Mouse (Mus musculus) lung, postnatal 0 days (tissue): Measurements from ENCODE around the gene Pcmt1. TPM values are rescaled to one million over a fixed set of nuclear protein-coding genes. Genes with fewer than 3 reads are reported as not detected.

Experiments used
- ATAC-seq: fragments of 200-750 bp; cut with Nextera tagmentation; 2 replicates; pipeline ENCODE4 v1.8.0; 2017; ENCODE audit warnings: moderate library complexity
- DNase-seq: peaks from one replicate; pipeline ENCODE4 v3.0.0-alpha.2; 2016; ENCODE audit warnings: low spot score
- H3K27ac ChIP-seq: fragments of 300-500 bp; sonication (generic); 2 replicates; pipeline ENCODE4 v1.5.1; 2014; ENCODE audit warnings: antibody characterized with exemption, mild to moderate bottlenecking, low read length, mixed read lengths
- H3K27me3 ChIP-seq: fragments of 300-500 bp; sonication (generic); replicated peaks from 2 replicates; pipeline ENCODE4 v1.6.1; 2014; ENCODE audit warnings: low read length, mixed read lengths; ENCODE audit not compliant: insufficient read depth
- H3K36me3 ChIP-seq: fragments of 300-500 bp; sonication (generic); 2 replicates; pipeline ENCODE4 v1.6.1; 2014; ENCODE audit warnings: low read length, mixed read lengths; ENCODE audit not compliant: insufficient read depth
- H3K4me1 ChIP-seq: fragments of 300-500 bp; sonication (generic); 2 replicates; pipeline ENCODE4 v1.6.1; 2014; ENCODE audit warnings: antibody characterized with exemption, low read depth, low read length, mixed read lengths; ENCODE audit not compliant: insufficient read depth
- H3K4me2 ChIP-seq: fragments of 300-500 bp; sonication (generic); replicated peaks from 2 replicates; pipeline ENCODE4 v1.6.1; 2014; ENCODE audit warnings: low read depth, mild to moderate bottlenecking, low read length, moderate library complexity, mixed read lengths
- H3K4me3 ChIP-seq: fragments of 300-500 bp; sonication (generic); 2 replicates; pipeline ENCODE4 v1.5.1; 2014; ENCODE audit warnings: low read depth, low read length
- H3K9ac ChIP-seq: fragments of 300-500 bp; sonication (generic); replicated peaks from 2 replicates; pipeline ENCODE4 v1.6.1; 2014; ENCODE audit warnings: low read depth, mild to moderate bottlenecking
- H3K9me3 ChIP-seq: fragments of 300-500 bp; sonication (generic); 2 replicates; pipeline ENCODE4 v1.6.1; 2016; ENCODE audit warnings: low read length, mixed read lengths
- CTCF ChIP-seq: IDR thresholded peaks from 2 replicates; pipeline ENCODE4 v1.5.1; 2016; ENCODE audit warnings: antibody characterized with exemption, mild to moderate bottlenecking
- EP300 ChIP-seq: IDR thresholded peaks from 2 replicates; pipeline ENCODE4 v1.6.1; 2016; ENCODE audit warnings: antibody characterized with exemption, mild to moderate bottlenecking, control low read depth
- WGBS: fragments of 180-500 bp; shearing (Covaris S2); extraction: QIAGEN DNeasy Blood & Tissue Kit; methylation state at CpG from one replicate; pipeline ENCODE4 v1.1.7; 2014; 5-methylcytosine and 5-hydroxymethylcytosine counted together
- polyA plus RNA-seq: library from polyadenylated mRNA; unstranded; fragments of >200 nt; fragmentation: Nextera tagmentation; extraction: Ambion mirVana; gene quantifications from 2 replicates; pipeline ENCODE4 v1.2.1, GENCODE M21; 2015

The Pcmt1 gene
- polyA plus RNA-seq, 1 experiment from 2014 or later: 96.9 TPM

DNA sequence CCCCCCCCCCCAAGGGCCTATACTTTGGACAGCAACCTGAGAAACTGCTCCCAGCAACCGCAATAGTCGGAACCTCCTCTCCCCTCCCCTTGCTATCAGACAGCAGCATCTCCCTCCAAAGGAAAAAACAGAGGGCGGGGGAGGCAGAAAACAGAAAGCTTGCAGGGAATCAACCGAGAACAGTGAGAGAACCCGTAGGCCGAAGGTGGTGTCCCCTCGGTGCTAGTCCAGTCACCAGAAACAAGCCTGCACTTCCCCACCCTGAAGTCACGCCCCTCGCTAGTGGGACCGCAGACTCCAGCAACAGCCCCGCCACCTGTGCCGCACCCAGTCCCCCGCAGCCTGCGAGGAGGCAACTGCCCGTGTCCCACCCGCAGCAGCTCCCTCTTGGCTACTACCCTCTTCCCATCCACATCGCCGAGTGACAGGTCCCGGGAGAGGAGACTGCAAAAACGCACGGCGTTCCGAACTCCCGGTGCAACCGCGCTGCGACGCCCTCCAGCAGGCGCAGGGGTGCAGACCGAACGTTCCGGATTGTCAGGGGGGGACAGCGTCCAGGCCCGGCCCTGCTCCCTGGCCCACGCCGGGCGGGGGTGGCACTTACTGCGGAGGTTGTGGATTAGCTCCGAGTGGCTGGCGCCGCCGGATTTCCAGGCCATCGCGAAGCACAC is 18.3 kb downstream of the Pcmt1 start:
- DNase-seq (peak; percentile 82), ATAC-seq (peak; percentile 86)
- peaks cover 3% of the 10 kb centered on the region; the same call in 1 of the 2 replicates for H3K4me1 ChIP-seq
- H3K27me3 ChIP-seq: no peaks in the 10 kb centered on the region
- TF ChIP-seq CTCF (peak; percentile 21; the same call in 1 of the 2 replicates), EP300 (no peak)
- peak overlapping the region; percentile 85 for H3K4me2 ChIP-seq
- 0% methylated on average over 40 of the region's 44 CpGs for WGBS
- H3K36me3 ChIP-seq: no peaks in the 10 kb centered on the region
- peak overlapping the region; percentile 87 for H3K4me3 ChIP-seq
- peak overlapping the region; percentile 90 for H3K27ac ChIP-seq
- H3K9ac ChIP-seq: peak overlapping the region; percentile 80
- no peaks in the 10 kb centered on the region for H3K9me3 ChIP-seq

- 98% methylated on average over 2 of the region's 2 CpGs for WGBS
Observed at GRCm38 (mm10) chr10:7651057-7651456, 29.9 kb downstream of the Pcmt1 start.

GRCm38 (mm10) chr10:7649059-7649458 is 31.9 kb downstream of the Pcmt1 start:
- Histone ChIP-seq H3K4me2 (no peak overlapping the region), H3K27me3 (no peaks in the 10 kb centered on the region), H3K27ac (no peak overlapping the region), H3K9me3 (no peaks in the 10 kb centered on the region), H3K4me3 (no peak overlapping the region), H3K4me1 (no peaks in the 10 kb centered on the region), H3K36me3 (peaks cover 21% of the 10 kb centered on the region; the same call in 1 of the 2 replicates), H3K9ac (no peak overlapping the region)
- no peak for TF ChIP-seq CTCF
- no peak for TF ChIP-seq EP300
- WGBS: 88% methylated on average over 4 of the region's 4 CpGs
- no peak for DNase-seq
- no peak for ATAC-seq

More at GRCm38 (mm10) chr10:7651057-7651456, 29.9 kb downstream of the Pcmt1 start:
- no peak overlapping the region for H3K4me2 ChIP-seq
- H3K27me3 ChIP-seq: no peaks in the 10 kb centered on the region
- H3K9ac ChIP-seq: no peak overlapping the region
- no peak overlapping the region for H3K4me3 ChIP-seq
- no peaks in the 10 kb centered on the region for H3K9me3 ChIP-seq
- TF ChIP-seq CTCF (no peak), EP300 (no peak)
- no peak overlapping the region for H3K27ac ChIP-seq
- H3K36me3 ChIP-seq: peaks cover 21% of the 10 kb centered on the region; the same call in 1 of the 2 replicates
- ATAC-seq: no peak
- no peak for DNase-seq
- H3K4me1 ChIP-seq: no peaks in the 10 kb centered on the region

GRCm38 (mm10) chr10:7645911-7646310 is 35.0 kb downstream of the Pcmt1 start:
- DNase-seq: no peak
- Histone ChIP-seq H3K27ac (no peak overlapping the region), H3K4me2 (no peak overlapping the region), H3K36me3 (peaks cover 34% of the 10 kb centered on the region; the same call in 1 of the 2 replicates), H3K9ac (no peak overlapping the region), H3K27me3 (no peaks in the 10 kb centered on the region), H3K4me1 (no peaks in the 10 kb centered on the region), H3K4me3 (no peak overlapping the region), H3K9me3 (no peaks in the 10 kb centered on the region)
- TF ChIP-seq CTCF (no peak), EP300 (no peak)
- WGBS: 87% methylated on average over 2 of the region's 2 CpGs
- no peak for ATAC-seq

- Histone ChIP-seq H3K27ac (no peak overlapping the region), H3K9ac (no peak overlapping the region), H3K36me3 (peaks cover 22% of the 10 kb centered on the region; the same call in 1 of the 2 replicates), H3K4me1 (no peaks in the 10 kb centered on the region), H3K4me3 (no peak overlapping the region), H3K4me2 (no peak overlapping the region), H3K27me3 (no peaks in the 10 kb centered on the region), H3K9me3 (no peaks in the 10 kb centered on the region)
- no peak for TF ChIP-seq EP300
- TF ChIP-seq CTCF: no peak
- no peak for DNase-seq
- WGBS: 95% methylated on average over 12 of the region's 12 CpGs
- no peak for ATAC-seq
Observed at GRCm38 (mm10) chr10:7640366-7640765, 40.6 kb downstream of the Pcmt1 start.

- Histone ChIP-seq H3K27me3 (no peaks in the 10 kb centered on the region), H3K4me2 (no peak overlapping the region), H3K36me3 (0 out of 2 replicates have a peak, but pooled peaks cover 4% of the 10 kb centered on the region), H3K9ac (no peak overlapping the region), H3K9me3 (no peaks in the 10 kb centered on the region), H3K27ac (no peak overlapping the region), H3K4me1 (no peaks in the 10 kb centered on the region), H3K4me3 (no peak overlapping the region)
- no peak for DNase-seq
- no peak for TF ChIP-seq EP300
- WGBS: 66% methylated on average over 16 of the region's 16 CpGs
- ATAC-seq: no peak
Observed at GRCm38 (mm10) chr10:7630951-7631720, 49.8 kb downstream of the Pcmt1 start.
